Mouse (Mus musculus) cerebellum, adult (tissue): ENCODE data around the gene Slc35f2.

Experiments
- ATAC-seq: cut with Nextera tagmentation; 2 replicates; pipeline ENCODE4 v1.9.2; 2017; ENCODE audit warnings: mild to moderate bottlenecking, moderate library complexity, mixed read lengths; ENCODE audit not compliant: insufficient number of reproducible peaks, low FRiP score, low TSS enrichment

The Slc35f2 gene

GRCm38 (mm10) chr9:53818760-53819159 is 47.4 kb downstream of the Slc35f2 start:
- no peak for ATAC-seq

- ATAC-seq: 0 out of 2 replicates have a peak, but pooled peaks have one; percentile 31
Measured at GRCm38 (mm10) chr9:53825318-53825717, 54.0 kb downstream of the Slc35f2 start.

DNA sequence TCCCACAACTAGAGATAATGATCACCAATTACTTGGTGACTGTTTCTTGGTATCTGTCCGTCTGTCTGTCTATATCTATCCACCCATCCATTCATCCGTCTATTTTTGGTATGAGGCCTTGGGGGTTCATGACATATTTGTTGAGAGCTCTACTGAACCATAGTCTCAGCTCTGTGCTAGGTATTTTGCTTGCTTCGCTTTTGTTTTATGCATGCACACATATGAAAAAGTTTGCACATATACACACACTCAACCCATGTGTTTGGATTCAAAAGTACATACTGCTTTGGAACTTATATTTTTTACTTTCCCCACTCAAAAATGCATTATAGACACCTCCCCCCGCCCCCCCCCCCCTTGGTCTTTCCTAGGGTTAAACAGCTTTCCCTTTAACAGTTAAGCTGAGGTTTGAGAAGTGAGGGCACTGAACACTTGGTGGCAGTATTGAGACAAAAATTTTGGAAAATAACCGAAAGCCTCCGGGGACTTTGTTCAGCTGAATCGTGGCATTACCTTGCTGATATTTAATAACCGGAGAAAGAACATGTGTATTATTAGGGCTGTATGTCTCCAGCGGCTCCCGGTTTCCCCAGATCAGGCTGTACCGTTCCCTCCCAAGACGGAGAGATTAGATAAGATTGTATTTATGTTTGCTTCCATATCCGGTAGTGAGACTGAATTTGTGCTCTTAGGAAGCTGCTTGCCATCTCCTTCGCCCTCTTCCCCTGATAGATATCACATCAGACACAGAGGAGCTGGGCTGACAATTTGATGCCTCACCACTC is 57.9 kb downstream of the Slc35f2 start:
- peak; percentile 40; the same call in 1 of the 2 replicates for ATAC-seq

DNA sequence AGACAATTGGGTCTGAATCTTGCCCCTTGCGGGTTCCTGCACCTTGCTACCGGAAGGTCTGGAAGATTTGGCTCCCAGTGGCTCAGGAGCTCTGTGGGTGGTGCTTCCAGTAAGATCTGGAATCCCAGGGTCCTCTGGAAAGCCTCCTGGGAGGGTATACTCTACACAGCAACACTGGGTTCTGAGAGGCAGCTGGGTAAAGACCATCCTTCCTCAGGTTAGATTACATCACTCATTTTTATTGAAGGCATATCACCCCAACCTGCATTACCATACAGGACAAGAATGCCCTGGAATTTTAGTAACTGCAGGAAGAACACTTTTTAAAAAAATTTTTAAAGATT is 58.5 kb downstream of the Slc35f2 start:
- no peak for ATAC-seq

- ATAC-seq: no peak
Measured at GRCm38 (mm10) chr9:53835039-53835438, 63.7 kb downstream of the Slc35f2 start.

DNA sequence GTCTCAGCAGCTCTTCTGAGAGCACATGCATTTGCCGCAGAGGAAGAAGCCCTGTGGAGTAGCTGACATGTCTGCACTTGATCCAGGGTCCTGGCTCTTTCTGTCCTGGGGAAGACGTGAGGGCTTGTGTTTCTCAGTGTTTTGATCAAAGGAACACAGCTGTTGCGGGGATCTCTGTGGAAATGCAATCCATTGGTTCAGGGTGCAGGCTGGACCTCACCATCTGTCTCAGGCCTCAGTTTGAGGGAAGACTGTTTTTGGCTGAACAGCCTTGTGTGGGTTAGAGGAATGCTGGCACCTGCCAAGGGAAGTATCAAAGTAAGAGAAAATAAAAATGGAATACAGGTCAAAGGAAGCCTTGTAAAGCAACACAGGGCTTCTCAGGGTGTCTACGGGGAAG is 64.6 kb downstream of the Slc35f2 start:
- no peak for ATAC-seq

- no peak for ATAC-seq
Measured at GRCm38 (mm10) chr9:53838816-53839215, 67.5 kb downstream of the Slc35f2 start.

DNA sequence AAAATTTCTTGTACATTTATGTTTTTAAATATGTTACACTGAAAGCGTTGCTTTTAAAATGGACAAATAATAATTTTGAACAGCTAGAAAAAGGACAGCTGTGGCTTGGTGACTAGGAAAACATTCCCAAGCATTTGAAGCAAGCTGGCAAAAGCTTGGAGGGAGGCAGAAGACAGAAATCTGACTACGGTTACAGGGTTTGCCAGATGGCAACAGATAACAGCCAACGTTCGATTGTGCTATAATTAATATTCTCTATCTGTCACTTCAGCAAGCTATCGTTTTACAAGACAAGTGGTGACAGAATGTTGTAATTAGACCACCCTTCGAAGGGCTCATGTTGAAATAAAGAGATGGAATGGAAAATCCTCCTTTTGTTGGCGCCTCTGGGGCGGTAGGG is 77.2 kb downstream of the Slc35f2 start:
- no peak for ATAC-seq

GRCm38 (mm10) chr9:53849864-53850263 is 78.5 kb downstream of the Slc35f2 start, which contains the start of gene Sln:
Gene Sln, plus strand, starts transcription at chr9:53850164.
- no peak for ATAC-seq

DNA sequence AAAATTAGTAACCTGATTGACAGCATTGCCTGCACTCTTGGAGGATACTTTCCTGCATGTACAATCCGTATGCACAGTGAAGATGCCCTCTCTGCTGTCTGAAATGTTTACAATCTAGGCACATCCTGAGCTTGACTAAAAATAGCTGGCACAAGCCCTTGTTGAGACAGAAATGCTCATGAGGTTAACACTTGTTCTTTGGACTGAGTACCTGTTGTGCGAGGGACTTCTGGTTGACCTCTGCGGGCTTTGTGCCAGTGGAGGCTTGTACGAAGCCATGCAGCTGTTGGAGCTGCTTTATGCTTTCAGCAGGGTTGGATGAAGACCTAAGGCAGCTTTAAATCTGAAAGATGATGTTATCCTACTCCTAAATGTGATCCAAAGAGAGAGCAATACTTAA is 80.8 kb downstream of the Slc35f2 start:
- ATAC-seq: no peak

DNA sequence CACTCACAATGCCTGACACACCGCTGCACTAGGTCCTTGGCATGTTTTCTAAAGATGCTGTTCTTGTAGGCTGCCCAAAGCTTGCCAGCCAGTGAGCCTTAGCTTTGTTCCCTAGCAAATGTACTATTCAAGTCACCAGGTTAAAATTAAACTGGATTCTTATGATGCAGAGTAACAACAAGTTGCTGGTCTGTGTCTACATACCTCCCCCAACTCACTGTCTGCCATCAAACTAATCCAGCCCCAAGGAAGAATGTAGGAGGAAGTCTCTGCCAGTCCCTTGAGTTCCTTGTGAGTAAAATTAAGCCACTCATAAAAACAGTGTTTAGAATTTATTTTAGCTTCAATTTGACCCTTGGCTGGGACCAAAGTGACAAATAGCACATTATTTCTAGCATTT is 82.3 kb downstream of the Slc35f2 start:
- no peak for ATAC-seq

DNA sequence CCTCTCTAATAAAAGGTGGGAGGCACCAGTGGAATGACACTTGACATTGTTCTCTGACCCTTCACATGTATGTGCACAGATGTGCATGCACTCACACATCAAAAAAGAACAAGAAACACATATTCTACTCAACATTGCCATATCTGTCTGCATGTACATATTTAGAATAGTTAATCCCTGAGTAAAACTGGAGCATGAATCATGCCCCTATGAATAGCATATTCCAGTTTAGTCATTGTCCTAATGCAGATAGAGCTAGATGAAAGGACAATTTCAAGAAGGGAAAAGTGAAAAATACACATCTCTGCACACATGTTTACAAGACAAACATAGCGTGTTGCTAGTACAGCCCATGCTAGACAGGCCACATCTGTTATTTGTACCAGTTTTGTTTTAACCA is 83.2 kb downstream of the Slc35f2 start:
- no peak for ATAC-seq

- ATAC-seq: no peak
Measured at GRCm38 (mm10) chr9:53857864-53858263, 86.5 kb downstream of the Slc35f2 start.
